Mouse (Mus musculus): ENCODE results near the gene Zfp827.

Zfp827 gene

DNA sequence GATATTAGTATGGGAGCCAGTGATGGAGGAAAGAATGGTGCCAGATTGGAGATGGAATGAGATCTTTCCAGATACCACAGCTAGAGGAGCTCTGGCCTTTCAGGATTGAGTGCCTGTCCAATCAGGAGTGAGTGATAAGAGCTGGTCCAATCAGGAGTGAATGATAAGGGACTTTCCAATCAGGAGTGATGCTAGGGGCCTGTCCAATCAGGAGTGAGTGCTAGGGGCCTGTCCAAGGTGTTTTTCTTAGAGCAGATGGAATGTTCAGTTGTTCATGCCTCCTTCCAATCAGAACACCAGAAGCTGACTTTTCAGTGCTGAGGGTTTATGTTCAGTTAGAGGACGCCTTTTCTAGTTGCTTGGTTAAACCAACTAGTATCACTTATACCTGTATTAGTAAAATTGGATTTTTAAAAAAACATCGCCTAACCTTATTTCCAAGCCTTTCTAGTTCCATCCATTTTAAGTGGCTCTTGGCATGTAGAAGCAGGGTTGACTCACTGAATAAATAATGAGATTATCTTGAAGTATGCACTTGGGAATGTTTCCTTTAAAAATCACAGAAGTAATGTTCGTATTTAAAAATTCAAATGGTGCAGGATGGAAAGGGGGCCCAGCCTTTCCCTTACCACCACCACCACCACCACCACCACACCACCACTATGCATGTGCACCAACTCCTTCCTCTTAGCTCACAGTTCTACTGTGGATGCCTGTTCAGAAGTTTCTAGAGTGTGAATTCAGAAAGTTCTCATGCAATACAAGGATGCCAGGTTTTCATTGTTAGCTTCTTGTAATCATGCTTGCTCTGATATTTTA lies 39.8 kb downstream of the Zfp827 start:
- DNase-seq: no peak

GRCm38 (mm10) chr8:79073311-79073710 lies 45.1 kb downstream of the Zfp827 start:
- DNase-seq: no peak

GRCm38 (mm10) chr8:79074986-79075385 lies 46.7 kb downstream of the Zfp827 start:
- DNase-seq: no peak

GRCm38 (mm10) chr8:79077256-79077655 lies 49.0 kb downstream of the Zfp827 start:
- DNase-seq: no peak

DNA sequence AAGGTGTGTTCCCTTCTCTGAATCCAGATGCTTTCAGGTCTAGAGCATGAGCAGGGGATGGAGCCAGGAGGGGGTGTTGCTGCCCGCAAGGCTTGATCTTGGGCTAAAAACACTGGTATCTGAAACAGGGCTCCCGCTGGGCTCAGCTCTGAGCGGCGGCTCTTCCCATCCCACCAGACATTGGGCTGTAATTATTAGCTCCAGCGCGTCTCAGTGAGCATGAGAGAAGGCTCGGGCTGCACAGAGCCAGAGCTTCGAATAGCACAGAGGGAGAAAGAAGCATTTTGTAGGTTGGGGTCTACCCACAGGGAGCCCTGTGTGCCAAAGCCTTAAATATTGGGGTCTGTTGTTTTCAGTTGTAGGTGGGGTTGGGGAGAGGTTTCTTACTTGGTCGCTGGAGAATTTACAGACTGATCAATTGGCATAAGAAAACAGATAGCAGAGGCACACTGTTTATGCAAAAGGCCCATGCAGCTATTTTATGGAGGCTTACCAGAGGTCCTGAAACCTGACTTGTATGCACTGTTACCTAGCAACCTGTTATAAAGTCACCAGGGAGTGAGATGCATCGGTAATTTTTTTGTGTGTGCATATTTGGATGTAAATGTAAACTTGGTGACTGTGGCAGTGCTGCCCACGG lies 50.4 kb downstream of the Zfp827 start:
- no peak for DNase-seq

GRCm38 (mm10) chr8:79079196-79079561 lies 50.9 kb downstream of the Zfp827 start:
- DNase-seq: peak; percentile 26 to 52

- no peak for DNase-seq
Measured at GRCm38 (mm10) chr8:79080096-79080739, 52.0 kb downstream of the Zfp827 start.

GRCm38 (mm10) chr8:79081333-79081732 lies 53.1 kb downstream of the Zfp827 start:
- DNase-seq: no peak

GRCm38 (mm10) chr8:79081955-79082354 lies 53.7 kb downstream of the Zfp827 start:
- no peak for DNase-seq

- peak in 1 of 2 experiments; percentile 39 for DNase-seq
Measured at GRCm38 (mm10) chr8:79083461-79084358, 55.5 kb downstream of the Zfp827 start.

- no peak for DNase-seq
Measured at GRCm38 (mm10) chr8:79084359-79084820, 56.2 kb downstream of the Zfp827 start.

DNA sequence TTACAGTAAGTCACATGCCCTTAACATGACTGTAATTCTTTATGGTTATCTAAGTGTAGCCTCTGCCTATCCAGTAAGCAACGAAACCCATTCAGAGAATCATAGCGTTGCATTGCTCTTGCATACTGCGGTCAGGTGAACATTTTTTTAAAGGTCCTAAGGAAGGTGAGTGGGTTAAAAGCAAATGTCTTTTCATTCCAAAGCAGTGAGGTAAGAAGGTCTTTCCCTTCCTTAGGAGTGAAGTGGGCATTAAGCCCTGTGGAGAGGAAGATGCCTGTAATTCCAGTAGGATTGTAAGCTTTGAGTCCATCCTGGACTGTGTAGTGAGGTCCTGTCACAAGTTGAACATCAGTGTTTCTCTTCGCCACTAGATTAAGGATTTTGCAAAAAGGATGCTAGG lies 66.2 kb downstream of the Zfp827 start:
- no peak for DNase-seq

GRCm38 (mm10) chr8:79095162-79095561 lies 66.9 kb downstream of the Zfp827 start:
- no peak for DNase-seq

GRCm38 (mm10) chr8:79096970-79097369 lies 68.7 kb downstream of the Zfp827 start:
- no peak for DNase-seq

DNA sequence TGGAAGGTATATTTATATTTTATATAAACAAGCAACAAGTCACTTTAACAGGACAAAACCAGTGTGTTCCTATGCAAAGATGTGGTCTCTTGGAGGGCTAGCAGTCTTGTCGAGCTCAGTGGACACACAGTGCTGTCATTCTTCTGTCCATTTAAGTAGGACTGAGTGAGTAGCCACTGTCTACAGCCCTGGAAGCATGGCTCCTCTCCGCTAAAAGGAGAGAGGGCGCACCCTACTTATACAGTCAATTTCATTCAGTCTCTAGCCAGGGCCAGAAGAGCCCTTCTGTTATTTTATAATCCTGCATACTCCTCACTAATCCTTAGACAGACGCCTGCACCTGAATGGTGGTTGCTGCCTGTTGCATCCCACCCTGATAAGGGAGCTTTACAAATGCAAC lies 74.5 kb downstream of the Zfp827 start:
- no peak for DNase-seq

- no peak for DNase-seq
Measured at GRCm38 (mm10) chr8:79103185-79103878, 75.1 kb downstream of the Zfp827 start.

- no peak for DNase-seq
Measured at GRCm38 (mm10) chr8:79103923-79104580, 75.8 kb downstream of the Zfp827 start.

GRCm38 (mm10) chr8:79104634-79105033 lies 76.4 kb downstream of the Zfp827 start:
- DNase-seq: no peak

DNA sequence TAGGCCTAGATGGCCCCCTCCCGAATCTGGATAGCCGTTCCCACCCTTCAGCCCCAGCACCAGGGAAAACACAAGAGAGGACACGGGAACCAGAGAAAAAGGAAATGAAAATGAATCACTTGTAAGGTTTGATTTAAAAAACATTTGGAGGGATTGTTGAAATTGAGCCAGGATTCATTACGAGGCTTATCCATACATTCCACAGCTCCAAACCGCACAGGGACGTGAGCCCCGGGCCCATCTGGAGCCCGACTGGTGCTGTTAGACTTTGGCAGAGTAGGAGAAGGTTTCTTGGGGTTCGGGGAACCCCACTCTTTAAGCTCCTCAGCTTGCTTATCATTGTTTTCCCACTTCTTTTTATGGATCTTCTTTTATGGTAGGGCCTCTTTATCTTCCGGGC lies 76.9 kb downstream of the Zfp827 start:
- DNase-seq: no peak

DNA sequence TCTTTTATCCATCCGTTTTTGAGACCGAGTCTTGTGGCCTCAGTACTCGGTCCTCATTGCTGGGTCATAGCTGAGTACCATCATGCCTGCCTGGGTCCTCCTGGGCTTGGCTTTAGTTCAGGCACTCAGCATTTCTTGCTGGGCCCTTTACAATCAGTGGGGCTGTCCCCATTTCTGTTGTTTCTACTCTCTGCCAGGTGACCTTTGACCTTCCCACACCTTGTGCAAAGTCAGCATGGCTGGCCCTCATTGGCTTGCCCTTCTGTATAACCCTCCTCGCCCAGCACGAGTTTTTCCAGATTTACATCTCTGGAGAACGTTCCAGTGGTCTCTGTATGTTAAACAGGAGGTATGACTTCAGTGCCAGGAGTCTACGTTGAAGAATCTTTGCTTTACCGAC lies 83.2 kb downstream of the Zfp827 start:
- DNase-seq: no peak

DNA sequence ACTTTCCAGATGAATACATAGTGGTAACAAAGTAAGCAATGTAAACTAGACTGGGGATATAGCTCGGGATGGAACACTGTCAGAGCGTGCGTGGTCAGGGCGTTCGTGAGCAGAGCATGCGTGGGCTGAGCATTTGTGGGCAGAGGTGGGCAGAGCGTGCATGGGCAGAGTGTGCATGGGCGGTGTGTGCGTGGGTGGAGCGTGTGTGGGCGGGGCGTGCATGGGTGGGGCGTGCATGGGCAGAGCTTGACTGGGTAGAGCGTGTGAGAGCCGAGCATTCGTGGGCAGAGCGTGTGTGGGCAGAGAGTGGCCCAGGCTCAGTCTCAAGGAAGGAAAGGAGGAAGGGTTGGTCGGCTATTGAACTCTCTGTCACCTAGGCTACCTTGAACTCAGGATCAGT lies 84.2 kb downstream of the Zfp827 start:
- no peak for DNase-seq

GRCm38 (mm10) chr8:79113533-79113932 lies 85.3 kb downstream of the Zfp827 start:
- DNase-seq: no peak

Measured in cerebellum, postnatal 25 days (tissue).